Mouse (Mus musculus): ENCODE results near the gene Sdhaf1.

DNA sequence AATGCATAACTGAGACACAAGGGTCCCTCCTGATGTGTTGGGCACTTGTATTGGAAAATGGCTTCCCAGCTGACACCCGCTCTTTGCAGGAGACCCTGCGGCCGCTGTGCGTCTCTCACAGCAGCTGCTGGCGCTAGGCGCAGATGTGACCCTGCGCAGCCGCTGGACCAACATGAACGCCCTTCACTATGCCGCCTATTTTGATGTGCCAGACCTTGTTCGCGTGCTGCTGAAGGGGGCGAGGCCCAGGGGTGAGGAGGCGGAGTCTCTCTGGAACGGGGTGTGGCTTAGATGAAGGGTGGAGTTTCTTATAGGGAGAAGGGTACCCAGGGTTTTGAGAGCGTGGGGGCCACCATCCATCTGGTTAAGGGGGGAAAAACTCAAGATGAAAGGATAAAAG lies 26.4 kb downstream of the Sdhaf1 start:
- TF ChIP-seq POLR2A (IDR thresholded peaks at IDR 0.05; ENCODE audit: borderline replicate concordance, extremely low read depth, low read depth, low read length) (no peak), CTCF (IDR thresholded peaks at IDR 0.05; ENCODE audit: insufficient read depth, low read length) (no peak)
